Mouse (Mus musculus) lung, postnatal 0 days (tissue): Measurements from ENCODE around the gene Thumpd2.

Experiments used
- CTCF ChIP-seq: IDR thresholded peaks from 2 replicates; pipeline ENCODE4 v1.5.1; 2016; ENCODE audit warnings: antibody characterized with exemption, mild to moderate bottlenecking
- EP300 ChIP-seq: IDR thresholded peaks from 2 replicates; pipeline ENCODE4 v1.6.1; 2016; ENCODE audit warnings: antibody characterized with exemption, mild to moderate bottlenecking, control low read depth

DNA sequence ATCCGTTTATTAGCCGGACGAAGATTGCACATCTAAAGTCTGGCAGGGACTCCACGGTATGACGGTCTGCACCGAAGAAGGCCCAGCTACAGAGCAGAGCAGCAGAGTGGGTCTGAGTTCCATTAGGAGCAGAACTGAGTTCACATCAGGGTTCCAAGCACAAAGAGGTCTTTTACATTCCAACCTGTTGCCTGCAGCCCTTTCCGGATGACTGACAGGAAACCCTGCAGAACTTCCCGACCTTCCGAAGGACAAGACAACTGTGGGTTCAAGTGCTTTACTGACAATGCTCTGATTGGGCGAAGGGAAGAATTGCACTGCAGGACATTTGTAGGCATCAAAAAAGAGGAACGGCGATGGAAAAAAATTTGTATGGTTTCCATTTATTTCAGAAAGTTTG lies 63.9 kb downstream of the Thumpd2 start:
- TF ChIP-seq CTCF (no peak), EP300 (no peak)
